Mouse (Mus musculus): ENCODE results near the gene Mdc1.

- TF ChIP-seq EP300 (optimal IDR thresholded peaks at IDR 0.05), result no peak
- peak; percentile 95 for TF ChIP-seq CTCF (IDR thresholded peaks at IDR 0.05; ENCODE audit: low read depth)
These were observed 11.6 kb upstream of the Mdc1 start for GRCm38 (mm10) chr17:35829737-35830136.

Measured in stomach, postnatal 0 days (tissue).